Mouse (Mus musculus): ENCODE measurements at regions not wholly inside any gene's neighbourhood (a gene's known extent, or its start where the extent isn't known, plus 50 kb on each side); places are given as distances from the start of the nearest gene placed in this dataset.

DNA sequence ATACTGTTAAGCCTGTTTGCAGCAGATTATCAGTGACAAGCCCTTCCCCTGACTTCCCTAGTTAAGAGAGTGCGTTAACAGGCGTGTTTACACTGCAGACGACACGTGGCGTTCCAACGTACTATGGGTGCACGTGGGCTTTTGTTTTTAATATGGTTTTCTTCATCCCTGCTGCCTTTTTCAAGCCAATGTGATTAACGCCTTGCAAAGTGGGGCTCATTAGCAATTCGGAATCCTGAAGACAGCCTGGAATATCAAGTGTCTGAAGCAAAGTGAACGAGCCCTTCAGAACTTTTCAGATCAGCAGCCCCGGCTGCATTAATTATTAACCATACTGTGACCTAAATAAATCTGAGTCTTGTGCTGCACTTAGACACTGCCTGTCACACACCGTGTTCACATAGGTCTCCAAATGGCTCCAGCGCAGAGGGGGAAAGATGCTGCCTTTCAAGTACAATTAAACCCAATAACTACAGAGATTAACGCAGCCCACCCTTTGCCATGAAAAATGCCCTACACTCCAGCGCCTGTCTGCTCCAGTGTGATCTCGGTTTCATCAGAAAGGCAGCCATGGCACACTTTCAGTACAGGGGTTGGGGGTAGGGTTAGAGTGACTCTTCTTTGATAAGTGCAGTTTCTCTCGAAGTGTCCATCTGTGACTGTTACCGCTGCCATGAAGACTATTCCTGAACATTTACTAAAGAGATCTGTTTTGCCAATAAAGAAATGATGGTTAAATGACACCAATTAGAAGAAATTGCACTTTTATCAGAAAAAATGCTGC, 140.7 kb upstream of the Tcerg1l start:
- WGBS, result 50% methylated on average over 18 of the region's 18 CpGs
- H3K4me3 ChIP-seq (replicated peaks; ENCODE audit: low read length), result no peak overlapping the region
- DNase-seq (ENCODE audit: low spot score) (no peak), ATAC-seq (ENCODE audit: low FRiP score) (no peak)
- no peak overlapping the region for H3K27ac ChIP-seq
- no peak overlapping the region for H3K4me2 ChIP-seq (replicated peaks)
- no peak overlapping the region for H3K9ac ChIP-seq
- no peaks in the 10 kb centered on the region for H3K4me1 ChIP-seq (replicated peaks; ENCODE audit: control insufficient read depth, insufficient read depth, low read length)
- H3K27me3 ChIP-seq (ENCODE audit: control insufficient read depth, insufficient read depth, low read length), result no peaks in the 10 kb centered on the region
- H3K9me3 ChIP-seq (ENCODE audit: control insufficient read depth, low read length), result no peaks in the 10 kb centered on the region
- H3K36me3 ChIP-seq (replicated peaks; ENCODE audit: control insufficient read depth, insufficient read depth), result no peaks in the 10 kb centered on the region

GRCm38 (mm10) chr7:138526143-138526542, 128.6 kb upstream of the Tcerg1l start:
- DNase-seq (ENCODE audit: low spot score), result no peak
- H3K27ac ChIP-seq, result no peak overlapping the region
- H3K4me3 ChIP-seq (replicated peaks; ENCODE audit: low read length), result no peak overlapping the region
- ATAC-seq (ENCODE audit: low FRiP score), result no peak
- H3K27me3 ChIP-seq (ENCODE audit: control insufficient read depth, insufficient read depth, low read length), result no peaks in the 10 kb centered on the region
- H3K4me2 ChIP-seq (replicated peaks), result no peak overlapping the region
- H3K9ac ChIP-seq, result no peak overlapping the region
- H3K36me3 ChIP-seq (replicated peaks; ENCODE audit: control insufficient read depth, insufficient read depth), result no peaks in the 10 kb centered on the region
- no peaks in the 10 kb centered on the region for H3K4me1 ChIP-seq (replicated peaks; ENCODE audit: control insufficient read depth, insufficient read depth, low read length)
- WGBS, result 96% methylated on average over 2 of the region's 2 CpGs
- H3K9me3 ChIP-seq (ENCODE audit: control insufficient read depth, low read length), result no peaks in the 10 kb centered on the region

DNA sequence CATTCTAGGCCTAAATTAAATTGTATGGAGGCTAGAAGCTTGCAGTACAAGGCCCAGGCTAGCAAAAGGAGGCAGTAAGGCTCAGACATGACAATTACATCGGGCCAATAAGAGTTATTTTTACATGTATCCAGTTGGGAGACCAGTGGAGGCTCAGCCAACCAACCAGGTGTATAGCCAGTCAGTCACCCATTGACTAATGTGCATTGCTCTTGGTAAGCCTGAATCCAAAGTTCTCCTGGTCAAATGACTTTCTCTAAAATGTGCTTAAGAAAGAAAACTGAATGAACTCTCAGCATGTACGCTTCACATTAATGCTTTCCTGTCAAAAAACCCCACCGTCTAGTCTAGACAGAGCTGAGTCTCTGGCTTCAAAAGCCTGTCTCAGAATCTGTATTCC, 127.4 kb upstream of the Tcerg1l start:
- Histone ChIP-seq H3K4me1 (replicated peaks; ENCODE audit: control insufficient read depth, insufficient read depth, low read length) (no peaks in the 10 kb centered on the region), H3K36me3 (replicated peaks; ENCODE audit: control insufficient read depth, insufficient read depth) (no peaks in the 10 kb centered on the region), H3K27me3 (ENCODE audit: control insufficient read depth, insufficient read depth, low read length) (no peaks in the 10 kb centered on the region), H3K4me2 (replicated peaks) (no peak overlapping the region), H3K9ac (no peak overlapping the region), H3K27ac (no peak overlapping the region), H3K9me3 (ENCODE audit: control insufficient read depth, low read length) (no peaks in the 10 kb centered on the region), H3K4me3 (replicated peaks; ENCODE audit: low read length) (no peak overlapping the region)
- ATAC-seq (ENCODE audit: low FRiP score), result no peak
- DNase-seq (ENCODE audit: low spot score), result no peak
- 79% methylated on average over 3 of the region's 3 CpGs for WGBS

- H3K4me2 ChIP-seq (replicated peaks), result no peak overlapping the region
- H3K9ac ChIP-seq, result no peak overlapping the region
- H3K4me3 ChIP-seq (replicated peaks; ENCODE audit: low read length), result no peak overlapping the region
- no peak for DNase-seq (ENCODE audit: low spot score)
- H3K9me3 ChIP-seq (ENCODE audit: control insufficient read depth, low read length), result no peaks in the 10 kb centered on the region
- H3K4me1 ChIP-seq (replicated peaks; ENCODE audit: control insufficient read depth, insufficient read depth, low read length), result no peaks in the 10 kb centered on the region
- no peaks in the 10 kb centered on the region for H3K27me3 ChIP-seq (ENCODE audit: control insufficient read depth, insufficient read depth, low read length)
- no peaks in the 10 kb centered on the region for H3K36me3 ChIP-seq (replicated peaks; ENCODE audit: control insufficient read depth, insufficient read depth)
- ATAC-seq (ENCODE audit: low FRiP score), result no peak
- H3K27ac ChIP-seq, result no peak overlapping the region
- WGBS, result 92% methylated on average over 2 of the region's 2 CpGs
Measured at GRCm38 (mm10) chr7:138514171-138514570, 116.6 kb upstream of the Tcerg1l start.

DNA sequence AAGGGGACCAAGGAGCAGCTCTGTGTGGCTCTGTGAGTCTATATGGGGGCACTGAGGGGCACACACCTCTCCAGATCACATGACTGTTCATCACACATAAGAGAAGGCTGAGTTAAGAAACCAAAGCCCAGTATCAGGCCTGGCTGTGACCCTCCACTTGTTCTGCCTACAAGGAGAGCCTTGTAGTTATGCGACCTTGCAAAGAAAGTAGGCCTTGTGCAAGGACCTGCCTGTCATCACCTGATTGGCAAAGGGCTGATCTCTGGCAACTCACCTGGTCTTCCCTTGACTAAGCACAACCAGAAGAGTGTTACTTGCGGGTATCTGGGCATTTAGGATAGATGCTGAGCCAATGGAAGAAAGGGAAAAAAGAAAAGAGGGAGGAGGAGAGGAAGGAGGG, 107.7 kb upstream of the Tcerg1l start:
- Histone ChIP-seq H3K27ac (no peak overlapping the region), H3K27me3 (ENCODE audit: control insufficient read depth, insufficient read depth, low read length) (no peaks in the 10 kb centered on the region), H3K4me3 (replicated peaks; ENCODE audit: low read length) (no peak overlapping the region), H3K9me3 (ENCODE audit: control insufficient read depth, low read length) (peaks cover 4% of the 10 kb centered on the region), H3K4me1 (replicated peaks; ENCODE audit: control insufficient read depth, insufficient read depth, low read length) (peaks cover 10% of the 10 kb centered on the region; the same call in 1 of the 2 replicates), H3K9ac (no peak overlapping the region), H3K36me3 (replicated peaks; ENCODE audit: control insufficient read depth, insufficient read depth) (no peaks in the 10 kb centered on the region), H3K4me2 (replicated peaks) (no peak overlapping the region)
- WGBS, result 90% methylated on average over 2 of the region's 2 CpGs
- ATAC-seq (ENCODE audit: low FRiP score), result no peak
- DNase-seq (ENCODE audit: low spot score), result no peak

- Histone ChIP-seq H3K9ac (no peak overlapping the region), H3K4me2 (replicated peaks) (no peak overlapping the region), H3K36me3 (replicated peaks; ENCODE audit: control insufficient read depth, insufficient read depth) (no peaks in the 10 kb centered on the region), H3K27ac (no peak overlapping the region), H3K9me3 (ENCODE audit: control insufficient read depth, low read length) (peaks cover 4% of the 10 kb centered on the region), H3K27me3 (ENCODE audit: control insufficient read depth, insufficient read depth, low read length) (no peaks in the 10 kb centered on the region), H3K4me3 (replicated peaks; ENCODE audit: low read length) (no peak overlapping the region), H3K4me1 (replicated peaks; ENCODE audit: control insufficient read depth, insufficient read depth, low read length) (peaks cover 10% of the 10 kb centered on the region; the same call in 1 of the 2 replicates)
- ATAC-seq (ENCODE audit: low FRiP score), result no peak
- WGBS, result 11% methylated on average over 3 of the region's 3 CpGs
- no peak for DNase-seq (ENCODE audit: low spot score)
Measured at GRCm38 (mm10) chr7:138503986-138504385, 106.5 kb upstream of the Tcerg1l start.

- Histone ChIP-seq H3K27me3 (ENCODE audit: control insufficient read depth, insufficient read depth, low read length) (no peaks in the 10 kb centered on the region), H3K4me2 (replicated peaks) (no peak overlapping the region), H3K9me3 (ENCODE audit: control insufficient read depth, low read length) (peaks cover 4% of the 10 kb centered on the region), H3K36me3 (replicated peaks; ENCODE audit: control insufficient read depth, insufficient read depth) (no peaks in the 10 kb centered on the region), H3K4me1 (replicated peaks; ENCODE audit: control insufficient read depth, insufficient read depth, low read length) (peaks cover 10% of the 10 kb centered on the region; the same call in 1 of the 2 replicates), H3K4me3 (replicated peaks; ENCODE audit: low read length) (no peak overlapping the region), H3K27ac (no peak overlapping the region), H3K9ac (no peak overlapping the region)
- DNase-seq (ENCODE audit: low spot score) (no peak), ATAC-seq (ENCODE audit: low FRiP score) (no peak)
- WGBS, result 64% methylated on average over 3 of the region's 3 CpGs
Measured at GRCm38 (mm10) chr7:138503016-138503415, 105.5 kb upstream of the Tcerg1l start.

DNA sequence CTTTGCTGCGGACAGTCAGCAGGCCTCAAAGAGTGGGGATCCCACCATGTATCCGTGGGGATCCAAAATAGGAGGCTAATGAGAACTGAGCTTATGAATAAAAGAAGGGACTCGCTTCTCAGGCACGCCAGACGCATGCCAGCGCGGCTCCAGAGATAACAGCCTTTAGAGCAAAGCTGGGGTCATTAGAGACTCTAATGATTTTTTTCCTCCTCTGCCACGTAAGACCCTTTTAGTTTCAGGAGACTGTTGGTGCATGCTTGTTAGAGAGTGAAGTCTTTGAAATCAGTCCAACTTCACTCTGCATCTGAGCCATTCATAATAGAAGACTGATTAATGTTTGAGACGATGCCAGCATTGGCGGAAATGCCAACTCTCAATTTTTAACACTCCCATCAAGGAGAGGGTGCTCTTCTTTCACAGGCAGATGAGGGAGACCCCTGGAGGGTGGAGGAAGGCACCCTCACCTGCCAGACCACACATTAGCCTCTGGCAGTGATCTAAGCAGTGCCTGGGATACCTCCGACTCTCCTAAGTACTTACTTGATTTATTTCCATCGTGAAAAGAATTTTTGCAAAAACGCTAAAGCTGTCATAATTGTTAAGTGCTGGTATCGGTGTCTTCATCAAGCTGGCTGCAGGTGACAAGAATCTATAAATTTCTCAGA, 104.0 kb upstream of the Tcerg1l start:
- Histone ChIP-seq H3K4me2 (replicated peaks) (no peak overlapping the region), H3K27ac (0 out of 2 replicates have a peak overlapping the region, but pooled peaks have one; percentile 26), H3K27me3 (ENCODE audit: control insufficient read depth, insufficient read depth, low read length) (no peaks in the 10 kb centered on the region), H3K4me1 (replicated peaks; ENCODE audit: control insufficient read depth, insufficient read depth, low read length) (peaks cover 10% of the 10 kb centered on the region; the same call in 1 of the 2 replicates), H3K36me3 (replicated peaks; ENCODE audit: control insufficient read depth, insufficient read depth) (no peaks in the 10 kb centered on the region), H3K9me3 (ENCODE audit: control insufficient read depth, low read length) (no peaks in the 10 kb centered on the region), H3K9ac (no peak overlapping the region), H3K4me3 (replicated peaks; ENCODE audit: low read length) (no peak overlapping the region)
- ATAC-seq (ENCODE audit: low FRiP score) (no peak), DNase-seq (ENCODE audit: low spot score) (no peak)
- 50% methylated on average over 14 of the region's 14 CpGs for WGBS

- Histone ChIP-seq H3K4me2 (replicated peaks) (no peak overlapping the region), H3K27ac (no peak overlapping the region), H3K27me3 (ENCODE audit: control insufficient read depth, insufficient read depth, low read length) (no peaks in the 10 kb centered on the region), H3K36me3 (replicated peaks; ENCODE audit: control insufficient read depth, insufficient read depth) (no peaks in the 10 kb centered on the region), H3K9ac (no peak overlapping the region), H3K9me3 (ENCODE audit: control insufficient read depth, low read length) (no peaks in the 10 kb centered on the region), H3K4me1 (replicated peaks; ENCODE audit: control insufficient read depth, insufficient read depth, low read length) (peaks cover 10% of the 10 kb centered on the region; the same call in 1 of the 2 replicates), H3K4me3 (replicated peaks; ENCODE audit: low read length) (no peak overlapping the region)
- WGBS, result 72% methylated on average over 2 of the region's 2 CpGs
- ATAC-seq (ENCODE audit: low FRiP score) (no peak), DNase-seq (ENCODE audit: low spot score) (no peak)
Measured at GRCm38 (mm10) chr7:138497771-138498170, 100.2 kb upstream of the Tcerg1l start.

Data from hindbrain, embryonic 14.5 days (tissue).